Mouse (Mus musculus) cerebellum, adult 2 months (tissue): ENCODE results near the gene Vsnl1.

Experiments
- CTCF ChIP-seq: fragments of 200-500 bp; IDR thresholded peaks from 2 replicates; pipeline ENCODE4 v1.5.1; 2011; ENCODE audit warnings: low read depth, mild to moderate bottlenecking, control low read depth, low read length, moderate library complexity, borderline replicate concordance; ENCODE audit not compliant: insufficient read depth
- POLR2A ChIP-seq: fragments of 200-500 bp; IDR thresholded peaks from 2 replicates; pipeline ENCODE4 v1.6.1; 2011; ENCODE audit warnings: low read length, control low read depth, borderline replicate concordance; ENCODE audit not compliant: insufficient read depth

DNA sequence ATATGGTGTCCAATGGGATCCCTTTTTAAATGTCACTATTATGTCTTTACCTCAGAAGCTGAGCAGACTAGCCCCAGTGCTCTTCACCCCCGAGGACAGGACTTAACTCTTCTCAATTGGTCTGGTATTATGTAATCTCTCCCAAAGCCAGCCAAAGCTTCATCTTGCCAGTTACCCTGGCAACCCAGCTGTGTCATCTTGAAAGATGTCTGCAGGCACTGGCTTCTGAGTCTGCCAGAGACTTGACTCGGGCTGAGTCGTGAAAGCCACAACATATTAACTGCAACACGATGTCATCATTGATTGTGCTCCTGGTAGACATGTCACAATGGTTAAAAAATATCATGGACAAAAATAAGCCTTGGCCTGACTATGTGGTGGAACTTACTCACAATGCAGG, 66.4 kb downstream of the Vsnl1 start:
- TF ChIP-seq CTCF: no peak
- no peak for TF ChIP-seq POLR2A
